Mouse (Mus musculus): Measurements from ENCODE around the gene Olfr167.
"Not testable (repeated sequence)": the region's sequence is repeated elsewhere in the genome, so short reads cannot be mapped to it uniquely, and the experiment has no call there.

Gene Olfr167

DNA sequence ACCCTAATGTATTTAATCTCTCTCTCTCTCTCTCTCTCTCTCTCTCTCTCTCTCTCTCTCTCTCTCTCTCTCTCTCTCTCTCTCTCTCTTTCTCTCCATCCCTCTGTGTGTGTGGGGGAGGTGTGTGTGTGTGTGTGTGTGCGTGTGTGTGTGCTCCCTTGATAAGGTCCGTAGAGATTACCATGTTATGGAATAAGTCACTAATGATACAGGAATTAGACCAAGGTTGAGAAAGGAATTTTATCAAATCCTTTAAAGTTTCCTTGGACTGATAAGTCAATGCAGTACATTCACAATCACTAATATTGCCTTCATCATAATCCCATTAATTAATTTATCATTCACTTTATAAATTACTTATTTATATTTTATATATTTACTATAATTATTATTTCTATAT is at the start of gene Olfr167:
Olfr167 (minus strand) TSS at position 101 of the 400 bp plus-strand sequence.
- no peak for DNase-seq

DNA sequence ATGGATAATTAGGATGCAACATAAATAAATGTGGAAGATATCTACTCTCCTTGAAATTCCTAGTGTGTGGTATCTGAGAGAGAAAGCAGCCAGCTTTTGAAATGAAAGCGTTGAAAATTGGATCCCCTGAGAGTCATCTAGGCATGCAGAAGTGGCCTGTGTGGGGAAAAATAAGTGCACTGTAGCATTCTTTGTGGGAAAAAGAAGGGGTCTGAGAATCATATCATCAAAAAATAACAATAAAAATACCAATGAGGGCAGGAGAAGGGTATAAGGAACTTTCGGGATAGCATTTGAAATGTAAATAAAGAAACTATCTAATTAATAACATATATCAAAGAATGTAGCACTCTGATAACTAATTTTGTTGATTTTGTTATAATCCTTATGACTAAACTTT is 49.6 kb upstream of the Olfr167 start, which contains the start of gene Olfr169:
Olfr169 (minus strand) TSS at position 101 of the 400 bp plus-strand sequence.
- not testable (repeated sequence) for DNase-seq

DNA sequence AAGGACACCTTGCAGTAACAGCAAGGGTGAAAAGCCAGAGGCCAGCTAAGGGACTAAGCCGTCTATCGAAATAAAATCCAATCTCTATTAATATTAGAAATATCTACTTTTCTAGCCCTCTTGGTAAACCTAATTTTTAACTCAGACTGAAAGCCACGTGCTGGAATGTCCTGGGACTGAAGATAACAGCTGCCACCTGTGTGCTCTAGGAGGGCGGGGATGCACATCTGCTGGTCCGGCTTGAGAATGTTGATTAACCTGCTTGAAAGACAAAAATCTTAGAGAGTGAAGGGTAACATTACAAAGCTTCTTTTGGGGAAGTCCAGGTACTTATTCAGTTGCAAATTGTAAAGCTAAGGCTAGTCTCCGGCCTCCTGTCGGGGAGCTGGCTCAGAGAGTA is 31.4 kb upstream of the Olfr167 start:
- not testable (repeated sequence) for DNase-seq

DNA sequence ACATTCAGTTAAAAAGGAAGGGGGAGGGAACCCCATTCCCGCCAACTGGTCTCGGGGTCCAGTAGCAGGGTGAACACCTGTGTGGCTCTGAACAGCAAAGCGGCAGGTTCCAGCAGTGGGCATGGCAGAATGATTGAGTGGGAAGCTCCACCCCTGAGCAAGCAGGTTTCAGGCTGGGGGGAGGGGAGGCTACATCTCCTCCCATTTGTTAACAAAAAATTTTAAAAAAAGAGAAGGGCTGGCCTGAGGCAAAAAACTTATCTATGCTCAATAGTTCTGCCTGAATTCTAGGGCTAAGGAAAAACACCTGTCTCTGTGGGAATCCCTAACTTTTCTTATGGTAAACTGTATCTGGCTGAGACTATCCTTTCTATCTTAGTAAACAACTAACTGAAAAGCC is 30.2 kb upstream of the Olfr167 start:
- DNase-seq = not testable (repeated sequence)

DNA sequence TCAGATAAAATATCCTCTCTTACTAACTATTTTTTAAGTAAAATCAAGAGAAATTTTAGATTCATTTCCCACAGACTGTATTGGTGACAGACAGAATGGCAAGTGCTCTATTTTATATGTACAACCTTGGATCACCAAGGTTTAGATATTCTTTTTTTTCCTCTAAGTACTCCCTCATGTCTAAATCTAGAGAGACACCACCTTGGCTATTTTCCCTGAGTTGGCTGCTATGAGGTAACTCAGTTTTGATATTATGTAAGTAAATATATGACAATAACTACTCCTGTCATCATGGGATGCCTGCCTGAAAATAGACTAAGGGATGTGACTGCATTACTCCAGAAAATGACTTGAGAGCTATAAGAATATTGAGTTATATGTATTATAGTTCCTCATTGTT is 13.4 kb upstream of the Olfr167 start, which contains the start of gene Olfr168:
Olfr168 (minus strand) TSS at position 101 of the 400 bp plus-strand sequence.
- DNase-seq = no peak

DNA sequence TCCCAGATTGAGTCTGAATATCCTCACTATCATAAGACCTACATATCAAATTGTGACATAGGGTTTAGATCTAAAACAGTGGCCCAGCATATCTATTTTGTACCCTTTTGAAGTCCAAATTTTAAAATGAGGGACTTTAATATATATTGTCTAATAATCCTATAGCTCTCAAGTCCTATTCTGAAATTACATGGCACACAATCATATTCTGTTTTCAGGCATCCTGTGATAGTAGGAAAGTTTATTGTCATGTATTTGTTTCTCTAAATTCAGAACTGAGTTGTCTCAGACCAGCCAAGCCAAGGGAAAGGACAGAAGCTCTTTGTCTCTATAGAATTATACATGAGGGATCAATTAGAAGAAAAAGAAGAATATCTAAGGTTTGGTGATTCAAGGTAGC is 38.7 kb downstream of the Olfr167 start, which contains the start of gene Olfr166:
Olfr166 (plus strand) TSS at position 301 of the 400 bp plus-strand sequence.
- DNase-seq = no peak

DNA sequence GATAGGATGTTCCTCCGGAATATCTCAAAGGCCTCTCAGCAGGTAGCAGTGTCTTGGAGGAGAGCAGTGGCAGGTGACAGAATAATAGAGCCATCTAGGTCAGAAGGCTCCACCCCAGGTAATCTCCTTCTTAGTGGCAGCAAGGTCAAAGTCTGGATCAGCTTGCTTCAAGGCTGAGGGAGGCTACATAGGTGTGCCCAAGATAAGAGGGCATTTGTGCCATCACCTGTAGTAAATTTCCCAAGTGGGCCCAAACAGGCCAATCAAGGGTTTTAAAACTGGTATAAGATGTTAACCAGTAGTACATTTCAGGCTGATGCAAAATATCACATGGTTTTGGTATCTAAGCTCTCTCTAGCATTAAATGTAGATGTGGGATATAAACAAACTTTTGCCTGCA is 57.7 kb downstream of the Olfr167 start:
- DNase-seq = no peak

Measured in cerebellum, adult 8-10 months (tissue).